Mouse (Mus musculus): Measurements from ENCODE around the gene Gm7075. TPM values are rescaled to one million over a fixed set of nuclear protein-coding genes. Genes with fewer than 3 reads are reported as not detected.

Gene Gm7075
- polyA plus RNA-seq, 1 experiment from 2014 or later, result not detected

DNA sequence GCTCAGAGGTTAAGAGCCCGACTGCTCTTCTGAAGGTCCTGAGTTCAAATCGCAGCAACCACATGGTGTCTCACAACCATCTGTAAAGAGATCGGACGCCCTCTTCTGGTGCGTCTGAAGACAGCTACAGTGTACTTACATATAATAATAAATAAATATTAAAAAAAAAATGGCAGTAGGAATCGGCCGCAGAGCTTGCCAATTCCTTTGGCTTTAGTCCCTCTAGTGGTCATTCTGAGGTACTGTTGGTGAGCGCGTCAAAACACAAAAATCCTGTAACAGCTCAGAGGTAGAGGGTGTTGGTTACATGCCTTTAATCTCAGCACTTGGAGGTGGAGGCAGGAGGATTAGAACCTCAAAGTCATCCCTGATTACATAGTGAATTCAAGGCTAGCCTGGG, 44.1 kb downstream of the Gm7075 start:
- Histone ChIP-seq H3K27ac (replicated peaks) (no peak overlapping the region), H3K4me2 (replicated peaks; ENCODE audit: low read depth) (no peak overlapping the region), H3K27me3 (ENCODE audit: control insufficient read depth, insufficient read depth, low read length) (no peaks in the 10 kb centered on the region), H3K4me3 (ENCODE audit: low read depth, low read length) (no peak overlapping the region), H3K9me3 (ENCODE audit: control insufficient read depth, low read length) (no peaks in the 10 kb centered on the region), H3K36me3 (ENCODE audit: control insufficient read depth, insufficient read depth, low read length) (no peaks in the 10 kb centered on the region), H3K9ac (ENCODE audit: low read length) (no peak overlapping the region), H3K4me1 (replicated peaks; ENCODE audit: control insufficient read depth, insufficient read depth) (0 out of 2 replicates have a peak, but pooled peaks cover 2% of the 10 kb centered on the region)
- TF ChIP-seq EP300 (optimal IDR thresholded peaks at IDR 0.05) (no peak), CTCF (IDR thresholded peaks at IDR 0.05; ENCODE audit: low read depth) (peak; percentile 90)
- WGBS, result 14% methylated on average over 9 of the region's 9 CpGs
- DNase-seq (ENCODE audit: low spot score) (peak; percentile 60), ATAC-seq (ENCODE audit: low FRiP score, low TSS enrichment) (peak; percentile 68)

DNA sequence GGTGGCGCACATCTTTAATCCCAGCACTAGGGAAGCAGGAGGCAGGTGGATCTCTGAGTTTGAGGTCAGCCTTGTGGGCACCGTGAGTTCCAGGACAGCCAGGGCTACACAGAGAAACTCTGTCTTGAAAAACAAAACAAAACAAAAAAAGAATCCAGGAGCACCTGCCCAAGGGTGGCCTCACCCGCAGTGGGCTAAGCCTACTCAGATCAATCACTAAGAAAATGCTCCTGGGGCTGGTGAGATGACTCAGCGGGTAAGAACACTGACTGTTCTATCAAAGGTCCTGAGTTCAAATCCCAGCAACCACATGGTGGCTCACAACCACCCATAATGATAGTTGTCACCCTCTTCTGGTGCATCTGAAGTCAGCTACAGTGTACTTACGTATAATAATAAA, 45.3 kb downstream of the Gm7075 start:
- ATAC-seq (ENCODE audit: low FRiP score, low TSS enrichment) (no peak), DNase-seq (ENCODE audit: low spot score) (no peak)
- no peak overlapping the region for H3K4me3 ChIP-seq (ENCODE audit: low read depth, low read length)
- H3K9me3 ChIP-seq (ENCODE audit: control insufficient read depth, low read length), result no peaks in the 10 kb centered on the region
- 78% methylated on average over 5 of the region's 5 CpGs for WGBS
- TF ChIP-seq EP300 (optimal IDR thresholded peaks at IDR 0.05) (no peak), CTCF (IDR thresholded peaks at IDR 0.05; ENCODE audit: low read depth) (no peak)
- no peak overlapping the region for H3K9ac ChIP-seq (ENCODE audit: low read length)
- H3K27me3 ChIP-seq (ENCODE audit: control insufficient read depth, insufficient read depth, low read length), result no peaks in the 10 kb centered on the region
- H3K4me1 ChIP-seq (replicated peaks; ENCODE audit: control insufficient read depth, insufficient read depth), result no peaks in the 10 kb centered on the region
- no peaks in the 10 kb centered on the region for H3K36me3 ChIP-seq (ENCODE audit: control insufficient read depth, insufficient read depth, low read length)
- H3K27ac ChIP-seq (replicated peaks), result no peak overlapping the region
- no peak overlapping the region for H3K4me2 ChIP-seq (replicated peaks; ENCODE audit: low read depth)

Other genes with a start within 250 kb of the Gm7075 start
- gene Mypn, start 217.8 kb downstream of the Gm7075 start, polyA plus RNA-seq (2015; fragmentation: Nextera tagmentation; extraction: Ambion mirVana), result 0.10 and 0.12 TPM in 2 replicates
- 20.9 and 23.5 TPM in 2 replicates for gene Herc4, start 178.0 kb downstream of the Gm7075 start, polyA plus RNA-seq (2015; fragmentation: Nextera tagmentation; extraction: Ambion mirVana)
- gene Sirt1, start 40.1 kb downstream of the Gm7075 start, polyA plus RNA-seq (2015; fragmentation: Nextera tagmentation; extraction: Ambion mirVana), result 2.9 and 3.2 TPM in 2 replicates
- gene Dnajc12, start 39.3 kb downstream of the Gm7075 start, polyA plus RNA-seq (2015; fragmentation: Nextera tagmentation; extraction: Ambion mirVana), result 10.2 and 11.0 TPM in 2 replicates
- 0.27 and 0.35 TPM in 2 replicates for gene Ctnna3, start 8.3 kb upstream of the Gm7075 start, polyA plus RNA-seq (2015; fragmentation: Nextera tagmentation; extraction: Ambion mirVana)

Data from stomach, postnatal 0 days (tissue).